ENCODE assay signal across 18 mouse cellular contexts in the genomic region with DNA sequence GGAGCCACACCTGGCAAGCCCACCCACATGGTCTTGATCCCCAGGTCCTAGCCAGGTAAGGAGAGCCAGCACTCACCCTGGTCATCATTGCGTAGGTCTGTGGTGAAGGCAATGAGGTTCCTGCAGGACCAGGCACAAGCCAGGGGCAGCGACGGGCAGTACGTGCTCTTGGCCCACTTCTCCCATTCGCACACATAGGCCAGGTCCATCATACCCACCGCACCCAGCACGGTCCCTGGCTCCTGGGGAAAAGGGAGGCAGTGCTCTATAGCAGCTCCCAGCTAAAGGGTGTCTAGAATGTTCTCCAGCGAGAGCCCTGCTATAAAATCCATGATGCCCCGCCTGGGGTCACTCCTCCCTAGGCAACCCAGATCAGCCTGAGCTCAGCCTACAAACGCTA. TPM values are rescaled to one million over a fixed set of nuclear protein-coding genes. Genes with fewer than 3 reads are reported as not detected.
A peak's percentile ranks its signal among the peaks of the same experiment; 100 is the strongest.
DNase-seq lines count a peak whose midpoint lies in the region; ATAC-seq and TF ChIP-seq lines count a peak whose summit lies in the region.
"Had no signal": no experiment of that assay in that cellular context is flagged by ENCODE, and none has a peak within 500 bp of the region (broad histone marks: within the 10 kb centered on the region; RNA-seq: fewer than 3 reads in every experiment).

No protein-coding gene starts in this region.

- 0 out of 2 replicates have a peak, but pooled peaks cover 12% of the 10 kb centered on the region for H3K4me1 ChIP-seq in kidney, embryonic 16.5 days (ENCODE audit: insufficient read depth, low read length)
- peaks cover 46% of the 10 kb centered on the region for H3K4me1 ChIP-seq in E14TG2a.4 (replicated peaks; ENCODE audit: low read depth, low read length)
- H3K4me1 ChIP-seq in limb, embryonic 10.5 days = peaks cover 22% of the 10 kb centered on the region

- no peak for ATAC-seq in kidney, embryonic 16.5 days (ENCODE audit: low FRiP score, low TSS enrichment)

- 86% methylated on average over 10 of the region's 10 CpGs for WGBS in kidney, embryonic 16.5 days
- 93% methylated on average over 10 of the region's 10 CpGs for WGBS in limb, embryonic 10.5 days

- no peak overlapping the region for H3K27ac ChIP-seq in kidney, embryonic 16.5 days (ENCODE audit: low read length)
- H3K27ac ChIP-seq in limb, embryonic 10.5 days = peak overlapping the region; percentile 36; the same call in 1 of the 2 replicates

- H3K36me3 ChIP-seq in kidney, embryonic 16.5 days (ENCODE audit: insufficient read depth, low read length) = peaks cover 53% of the 10 kb centered on the region
- peaks cover 57% of the 10 kb centered on the region for H3K36me3 ChIP-seq in E14TG2a.4 (ENCODE audit: insufficient read depth, low read length)
- H3K36me3 ChIP-seq in limb, embryonic 10.5 days = peaks cover 71% of the 10 kb centered on the region

- H3K4me3 ChIP-seq in kidney, embryonic 16.5 days (ENCODE audit: low read length) = 0 out of 2 replicates have a peak overlapping the region, but pooled peaks have one; percentile 86
- H3K4me3 ChIP-seq in E14TG2a.4 (replicated peaks; ENCODE audit: low read length) = peak overlapping the region; percentile 94; the same call in 1 of the 2 replicates
- H3K4me3 ChIP-seq in limb, embryonic 10.5 days = peak overlapping the region; percentile 88

- TF ChIP-seq CTCF in E14TG2a.4 (conservative IDR thresholded peaks at IDR 0.05; ENCODE audit: low read length) = no peak

- H3K9me3 ChIP-seq in kidney, embryonic 16.5 days (ENCODE audit: low read length) = no peaks in the 10 kb centered on the region
- no peaks in the 10 kb centered on the region for H3K9me3 ChIP-seq in E14TG2a.4 (ENCODE audit: low read length)
- no peaks in the 10 kb centered on the region for H3K9me3 ChIP-seq in limb, embryonic 10.5 days (replicated peaks)

- H3K27me3 ChIP-seq in kidney, embryonic 16.5 days (ENCODE audit: insufficient read depth, low read length) = no peaks in the 10 kb centered on the region
- H3K27me3 ChIP-seq in E14TG2a.4 (ENCODE audit: insufficient read depth, low read length) = no peaks in the 10 kb centered on the region
- no peaks in the 10 kb centered on the region for H3K27me3 ChIP-seq in limb, embryonic 10.5 days (ENCODE audit: low read depth, poor library complexity, severe bottlenecking)

- DNase-seq in heart, adult 11 months = peak; percentile 94
- no peak for DNase-seq in heart, postnatal 14 days
- no peak for DNase-seq in kidney, postnatal 10 days
- DNase-seq in limb, embryonic 10.5 days (ENCODE audit: low spot score) = no peak
- no peak for DNase-seq in adrenal gland, postnatal 36 days
- DNase-seq: heart, postnatal 36 days; kidney, adult 9 months; right cerebral cortex, postnatal 4 days; thymus, postnatal 25 days had no signal

- H3K4me2 ChIP-seq in kidney, embryonic 16.5 days (replicated peaks; ENCODE audit: low read depth, low read length) = no peak overlapping the region

- no peak overlapping the region for H3K9ac ChIP-seq in kidney, embryonic 16.5 days (replicated peaks; ENCODE audit: low read length)

- intact Hi-C loops in heart, postnatal 14 days (cut with DNase I) = no loop called here

RNA-seq across cellular contexts. Expression of a gene that starts 1.3 kb away (rescaled TPM):
- total RNA-seq in heart, postnatal 14 days (2021) = 10 to 100 TPM; 48.3 to 51.5 TPM
- polyA plus RNA-seq in kidney, embryonic 16.5 days (2015; fragmentation: Nextera tagmentation; extraction: Ambion mirVana) = 71.0 and 72.4 TPM in 2 replicates
- 63.6 and 67.1 TPM in 2 replicates for polyA plus RNA-seq in limb, embryonic 10.5 days (2016; fragmentation: Nextera tagmentation; extraction: Ambion mirVana)
- total RNA-seq in adrenal gland, postnatal 36 days (2021) = 10 to 100 TPM; 39.7 to 50.6 TPM

RNA-seq across cellular contexts. Expression of a gene that starts 3.2 kb away (rescaled TPM):
- not detected for total RNA-seq in heart, postnatal 14 days (2021)
- 9.2 TPM in 1 of 2 replicates, not detected in the other for polyA plus RNA-seq in kidney, embryonic 16.5 days (2015; fragmentation: Nextera tagmentation; extraction: Ambion mirVana)
- not detected in 2 replicates for polyA plus RNA-seq in limb, embryonic 10.5 days (2016; fragmentation: Nextera tagmentation; extraction: Ambion mirVana)
- total RNA-seq in adrenal gland, postnatal 36 days (2021) = not detected
- total RNA-seq: heart, postnatal 36 days; layer of hippocampus, postnatal 25 days had no signal
- polyA plus RNA-seq: brain, embryonic 14.5 days; CD4-positive, CD25-positive, alpha-beta regulatory T cell, adult 4 months; gonadal fat pad, adult 2 months; limb, embryonic 14.5 days had no signal

RNA-seq across cellular contexts. Expression of a gene that starts 9.4 kb away (rescaled TPM):
- total RNA-seq in heart, postnatal 14 days (2021) = under 1 TPM; 0.41 to 0.43 TPM
- 1.5 and 2.1 TPM in 2 replicates for polyA plus RNA-seq in kidney, embryonic 16.5 days (2015; fragmentation: Nextera tagmentation; extraction: Ambion mirVana)
- 0.31 and 0.49 TPM in 2 replicates for polyA plus RNA-seq in limb, embryonic 10.5 days (2016; fragmentation: Nextera tagmentation; extraction: Ambion mirVana)
- total RNA-seq in adrenal gland, postnatal 36 days (2021) = 1 to 10 TPM; 1.2 to 1.3 TPM

RNA-seq across cellular contexts. Expression of a gene that starts 13.6 kb away (rescaled TPM):
- total RNA-seq in heart, postnatal 14 days (2021) = 10 to 100 TPM; 81.8 to 93.4 TPM
- 169 and 170 TPM in 2 replicates for polyA plus RNA-seq in kidney, embryonic 16.5 days (2015; fragmentation: Nextera tagmentation; extraction: Ambion mirVana)
- 116 and 143 TPM in 2 replicates for polyA plus RNA-seq in limb, embryonic 10.5 days (2016; fragmentation: Nextera tagmentation; extraction: Ambion mirVana)
- 100 to 1,000 TPM; 104 to 118 TPM for total RNA-seq in adrenal gland, postnatal 36 days (2021)

RNA-seq across cellular contexts. Expression of a gene that starts 16.8 kb away (rescaled TPM):
- 10 to 100 TPM; 14.2 to 77.3 TPM for total RNA-seq in heart, postnatal 14 days (2021)
- not detected in 2 replicates for polyA plus RNA-seq in kidney, embryonic 16.5 days (2015; fragmentation: Nextera tagmentation; extraction: Ambion mirVana)
- not detected in 2 replicates for polyA plus RNA-seq in limb, embryonic 10.5 days (2016; fragmentation: Nextera tagmentation; extraction: Ambion mirVana)
- 1,000 to 10,000 TPM; 1,484 to 1,596 TPM for total RNA-seq in adrenal gland, postnatal 36 days (2021)
- total RNA-seq: layer of hippocampus, postnatal 25 days had no signal
- polyA plus RNA-seq: CD4-positive, CD25-positive, alpha-beta regulatory T cell, adult 4 months; embryonic facial prominence, embryonic 14.5 days; stomach, embryonic 14.5 days had no signal
